Mouse (Mus musculus) midbrain, embryonic 10.5 days (tissue): ENCODE results near the gene Tcstv1. TPM values are rescaled to one million over a fixed set of nuclear protein-coding genes. Genes with fewer than 3 reads are reported as not detected.
"Not testable (repeated sequence)": the region's sequence is repeated elsewhere in the genome, so short reads cannot be mapped to it uniquely, and the experiment has no call there.

Source experiments
- DNase-seq: peaks from one replicate; pipeline ENCODE4 v3.0.0-alpha.2; 2017; ENCODE audit warnings: low spot score
- H3K27ac ChIP-seq: fragments of 300-500 bp; sonication (generic); replicated peaks from 2 replicates; pipeline ENCODE4 v1.5.1; 2016; ENCODE audit warnings: mild to moderate bottlenecking
- H3K27me3 ChIP-seq: fragments of 300-500 bp; sonication (generic); 2 replicates; pipeline ENCODE4 v1.6.1; 2016; ENCODE audit warnings: low read depth, mild to moderate bottlenecking; ENCODE audit not compliant: poor library complexity, severe bottlenecking
- H3K36me3 ChIP-seq: fragments of 300-500 bp; sonication (generic); 2 replicates; pipeline ENCODE4 v1.6.1; 2016; ENCODE audit warnings: mild to moderate bottlenecking, moderate library complexity
- H3K4me1 ChIP-seq: fragments of 300-500 bp; sonication (generic); 2 replicates; pipeline ENCODE4 v1.6.1; 2016
- H3K4me3 ChIP-seq: fragments of 300-500 bp; sonication (generic); 2 replicates; pipeline ENCODE4 v1.5.1; 2016; ENCODE audit warnings: mild to moderate bottlenecking, moderate library complexity
- H3K9me3 ChIP-seq: fragments of 300-500 bp; sonication (generic); replicated peaks from 2 replicates; pipeline ENCODE4 v1.6.1; 2016; ENCODE audit warnings: mild to moderate bottlenecking
- WGBS: fragments of 180-500 bp; shearing (Covaris S2); methylation state at CpG from one replicate; pipeline ENCODE4 v1.1.7; 2016; 5-methylcytosine and 5-hydroxymethylcytosine counted together
- polyA plus RNA-seq: library from polyadenylated mRNA; unstranded; fragments of >200 nt; fragmentation: Nextera tagmentation; extraction: Ambion mirVana; gene quantifications from 2 replicates; pipeline ENCODE4 v1.2.1, GENCODE M21; 2016

Gene Tcstv1
- polyA plus RNA-seq, result not detected in 2 replicates

- not testable (repeated sequence) for DNase-seq, H3K36me3 ChIP-seq, H3K4me1 ChIP-seq, H3K27ac ChIP-seq, H3K9me3 ChIP-seq, H3K4me3 ChIP-seq, H3K27me3 ChIP-seq
- WGBS, result 87% methylated on average over 3 of the region's 3 CpGs
Observed at GRCm38 (mm10) chr13:119894685-119895084, at the start of gene Tcstv1. Tcstv1 (minus strand) TSS chr13:119894785.

- H3K9me3 ChIP-seq, H3K27me3 ChIP-seq, H3K4me3 ChIP-seq, H3K27ac ChIP-seq, DNase-seq, H3K4me1 ChIP-seq, H3K36me3 ChIP-seq: not testable (repeated sequence)
- WGBS, result 86% methylated on average over 1 of the region's 5 CpGs
Observed at GRCm38 (mm10) chr13:119929172-119929571, 34.6 kb upstream of the Tcstv1 start, which contains the start of gene Gm21761. Gm21761 (minus strand) TSS chr13:119929272.

GRCm38 (mm10) chr13:119924597-119925340 is 30.2 kb upstream of the Tcstv1 start:
- H3K27ac ChIP-seq, H3K4me1 ChIP-seq, H3K36me3 ChIP-seq, H3K27me3 ChIP-seq, DNase-seq, H3K9me3 ChIP-seq, H3K4me3 ChIP-seq: not testable (repeated sequence)
- WGBS, result 85% methylated on average over 3 of the region's 3 CpGs

GRCm38 (mm10) chr13:119916966-119917722 is 22.6 kb upstream of the Tcstv1 start:
- 79% methylated on average over 4 of the region's 5 CpGs for WGBS
- not testable (repeated sequence) for H3K27me3 ChIP-seq, H3K4me3 ChIP-seq, H3K27ac ChIP-seq, H3K36me3 ChIP-seq, H3K4me1 ChIP-seq, DNase-seq, H3K9me3 ChIP-seq

- H3K36me3 ChIP-seq, H3K9me3 ChIP-seq, H3K27me3 ChIP-seq, H3K4me1 ChIP-seq, H3K4me3 ChIP-seq, H3K27ac ChIP-seq, DNase-seq: not testable (repeated sequence)
- WGBS, result 69% methylated on average over 2 of the region's 2 CpGs
Observed at GRCm38 (mm10) chr13:119916449-119916848, 21.9 kb upstream of the Tcstv1 start.

GRCm38 (mm10) chr13:119898549-119898948 is 4.0 kb upstream of the Tcstv1 start:
- H3K4me3 ChIP-seq, DNase-seq, H3K4me1 ChIP-seq, H3K27ac ChIP-seq, H3K27me3 ChIP-seq, H3K9me3 ChIP-seq, H3K36me3 ChIP-seq: not testable (repeated sequence)
- WGBS, result 47% methylated on average over 5 of the region's 5 CpGs

- not testable (repeated sequence) for H3K9me3 ChIP-seq, H3K4me3 ChIP-seq, H3K27me3 ChIP-seq, H3K4me1 ChIP-seq, H3K36me3 ChIP-seq, H3K27ac ChIP-seq
- peak; percentile 42 for DNase-seq
- WGBS, result 45% methylated on average over 4 of the region's 4 CpGs
Observed at GRCm38 (mm10) chr13:119886896-119887295, 7.7 kb downstream of the Tcstv1 start.

GRCm38 (mm10) chr13:119864395-119864999 is 30.1 kb downstream of the Tcstv1 start:
- not testable (repeated sequence) for H3K27me3 ChIP-seq, H3K4me3 ChIP-seq, H3K9me3 ChIP-seq, DNase-seq, H3K27ac ChIP-seq, H3K36me3 ChIP-seq, H3K4me1 ChIP-seq
- 77% methylated on average over 6 of the region's 7 CpGs for WGBS

GRCm38 (mm10) chr13:119862399-119862798 is 32.2 kb downstream of the Tcstv1 start:
- H3K4me3 ChIP-seq, H3K4me1 ChIP-seq, DNase-seq, H3K27ac ChIP-seq, H3K36me3 ChIP-seq, H3K9me3 ChIP-seq, H3K27me3 ChIP-seq: not testable (repeated sequence)
- no CpG with 5 or more reads among the region's 6 CpGs for WGBS

Other genes with a start within 250 kb of the Tcstv1 start
- gene Hmgcs1, start 204.4 kb downstream of the Tcstv1 start, polyA plus RNA-seq, result 404 and 439 TPM in 2 replicates
- gene Nim1k, start 138.9 kb downstream of the Tcstv1 start, polyA plus RNA-seq, result 2.4 and 2.5 TPM in 2 replicates
- 40.6 and 42.1 TPM in 2 replicates for gene Zfp131, start 103.9 kb downstream of the Tcstv1 start, polyA plus RNA-seq
- gene AF067063, start 64.6 kb downstream of the Tcstv1 start, polyA plus RNA-seq, result not detected in 2 replicates
- not detected in 2 replicates for gene D13Ertd608e, start 58.8 kb downstream of the Tcstv1 start, polyA plus RNA-seq
- gene Gm21761, start 34.5 kb upstream of the Tcstv1 start, polyA plus RNA-seq, result not detected in 2 replicates
- not detected in 2 replicates for gene B020031M17Rik, start 56.0 kb upstream of the Tcstv1 start, polyA plus RNA-seq
- gene Gm36079, start 132.2 kb upstream of the Tcstv1 start, polyA plus RNA-seq, result not detected in 2 replicates
- gene Gm21188, start 157.4 kb upstream of the Tcstv1 start, polyA plus RNA-seq, result not detected in 2 replicates
- gene Gm20767, start 245.5 kb upstream of the Tcstv1 start, polyA plus RNA-seq, result not detected in 2 replicates